Mouse (Mus musculus): ENCODE measurements around the gene Ndufa10. TPM values are rescaled to one million over a fixed set of nuclear protein-coding genes. Genes with fewer than 3 reads are reported as not detected.

The Ndufa10 gene
- polyA plus RNA-seq (2015; fragmentation: Illumina TruSeq; extraction: RNeasy Lipid Tissue Mini Kit (QIAGEN cat#74804); ENCODE audit: insufficient read depth, low replicate concordance), result 125 TPM

DNA sequence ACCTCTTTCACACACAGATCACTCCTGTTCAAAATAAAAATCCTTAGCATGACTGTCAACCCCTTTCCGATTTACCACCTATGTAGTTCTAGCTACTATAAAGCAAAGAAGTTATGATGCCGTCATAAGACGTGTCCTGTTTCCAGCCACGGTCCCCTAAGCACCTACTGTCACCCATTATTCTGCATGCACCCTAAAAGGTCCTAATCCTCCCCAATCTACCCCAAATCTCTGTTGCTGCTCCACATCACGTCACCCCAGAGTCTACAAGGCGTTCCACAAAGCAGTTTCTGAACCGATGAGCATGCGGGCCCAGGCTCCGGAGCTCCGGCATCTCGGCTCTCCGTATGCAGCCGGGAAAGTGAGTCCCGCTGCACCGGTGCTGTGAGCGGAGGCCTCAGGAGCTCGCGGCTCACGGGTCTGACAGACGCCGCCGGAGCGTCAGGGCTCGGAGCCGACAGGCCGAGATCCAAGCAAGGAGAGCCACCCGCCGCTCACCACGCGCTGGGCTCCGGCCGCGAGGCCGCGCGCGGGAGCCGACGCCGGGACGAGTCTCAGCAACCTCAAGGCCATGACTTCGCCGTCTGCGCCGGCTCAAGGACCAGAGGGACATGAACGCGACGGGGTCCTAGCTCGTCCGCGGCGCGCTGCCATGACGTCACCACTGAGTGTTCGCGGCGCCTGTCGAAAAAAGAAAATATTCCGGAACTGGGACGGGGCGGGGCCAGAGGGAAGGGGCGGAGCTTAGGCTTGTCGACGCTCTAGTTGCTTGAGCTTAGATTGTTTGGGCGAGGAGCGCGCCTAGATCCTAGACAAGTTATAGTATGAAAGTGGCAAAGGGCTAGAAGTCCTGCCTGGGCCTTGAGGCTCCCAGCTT, at the start of gene Ndufa10:
TSS of gene Ndufa10 (minus strand) at position 696 of the 877 bp plus-strand sequence.

DNA sequence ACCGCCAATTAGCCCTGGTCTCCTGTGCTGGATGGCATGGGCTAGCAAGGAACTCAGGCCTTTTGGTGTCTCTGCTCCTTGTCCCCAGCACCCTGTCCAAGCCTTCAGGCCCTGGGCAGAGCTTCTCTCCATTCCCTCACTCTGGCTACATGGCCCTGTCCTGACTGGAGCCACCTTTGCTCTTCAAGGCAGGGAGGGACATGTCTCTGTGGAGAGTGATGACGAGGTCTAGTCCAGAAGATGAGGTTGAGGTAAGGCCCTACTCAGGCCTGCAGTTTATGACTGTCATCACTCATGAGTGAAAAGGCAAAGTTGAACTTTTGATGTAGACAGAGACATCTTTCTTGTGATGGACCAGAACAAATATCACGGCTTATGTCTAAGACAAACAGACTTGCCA, 44.9 kb upstream of the Ndufa10 start, which contains the start of gene Olfr1414:
TSS of gene Olfr1414 (minus strand) at position 101 of the 400 bp plus-strand sequence.

DNA sequence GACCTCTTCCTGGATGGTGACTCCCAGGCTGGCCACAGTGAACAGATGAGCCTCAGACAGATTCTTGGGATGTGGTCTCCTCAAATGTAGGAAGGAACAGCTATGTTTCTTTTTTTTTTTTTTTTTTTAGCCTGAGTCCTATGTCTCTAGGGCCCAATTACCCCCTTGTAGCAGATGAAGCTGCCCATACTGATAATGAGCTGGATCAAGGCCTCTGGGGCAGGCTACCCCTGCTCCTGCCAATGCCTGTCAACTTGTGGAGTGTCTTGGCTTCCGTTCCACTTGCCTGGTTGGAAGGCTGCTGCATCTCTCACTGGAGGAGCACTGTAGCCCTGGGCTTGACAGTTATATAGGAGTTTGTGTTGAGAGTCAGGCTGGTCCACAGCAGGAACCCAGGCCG, 22.3 kb upstream of the Ndufa10 start, which contains the start of gene Olfr1415:
TSS of gene Olfr1415 (minus strand) at position 101 of the 400 bp plus-strand sequence.

DNA sequence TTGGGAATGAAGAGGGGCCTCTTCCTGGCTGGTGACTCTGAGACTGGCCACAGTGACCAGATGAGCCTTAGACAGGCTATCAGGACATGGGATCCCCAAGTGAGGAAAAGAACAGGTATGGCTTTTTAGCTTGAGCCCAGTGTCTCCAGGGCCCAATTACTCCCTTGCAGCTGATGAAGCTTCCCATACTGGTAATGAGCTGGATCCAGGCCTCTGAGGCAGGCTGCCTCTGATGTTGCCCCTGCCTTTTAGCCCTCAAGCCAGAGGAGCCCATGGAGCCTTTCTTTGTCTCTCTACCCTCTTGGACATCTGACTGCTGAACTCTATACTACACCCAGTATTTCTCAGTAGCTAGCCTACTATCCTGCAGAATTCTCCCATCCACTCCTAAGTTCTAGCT, 11.4 kb upstream of the Ndufa10 start, which contains the start of gene Olfr1416:
TSS of gene Olfr1416 (minus strand) at position 101 of the 400 bp plus-strand sequence.

Other genes starting within 250 kb of the Ndufa10 start
- not detected for gene Olfr1416, start 11.3 kb upstream of the Ndufa10 start, polyA plus RNA-seq (2015; fragmentation: Illumina TruSeq; extraction: RNeasy Lipid Tissue Mini Kit (QIAGEN cat#74804); ENCODE audit: insufficient read depth, low replicate concordance)
- gene Olfr1415, start 22.2 kb upstream of the Ndufa10 start, polyA plus RNA-seq (2015; fragmentation: Illumina TruSeq; extraction: RNeasy Lipid Tissue Mini Kit (QIAGEN cat#74804); ENCODE audit: insufficient read depth, low replicate concordance), result not detected
- gene Olfr1414, start 44.8 kb upstream of the Ndufa10 start, polyA plus RNA-seq (2015; fragmentation: Illumina TruSeq; extraction: RNeasy Lipid Tissue Mini Kit (QIAGEN cat#74804); ENCODE audit: insufficient read depth, low replicate concordance), result not detected
- gene Olfr1413, start 97.5 kb upstream of the Ndufa10 start, polyA plus RNA-seq (2015; fragmentation: Illumina TruSeq; extraction: RNeasy Lipid Tissue Mini Kit (QIAGEN cat#74804); ENCODE audit: insufficient read depth, low replicate concordance), result not detected
- not detected for gene Olfr1412, start 111.9 kb upstream of the Ndufa10 start, polyA plus RNA-seq (2015; fragmentation: Illumina TruSeq; extraction: RNeasy Lipid Tissue Mini Kit (QIAGEN cat#74804); ENCODE audit: insufficient read depth, low replicate concordance)
- not detected for gene Olfr1411, start 120.6 kb upstream of the Ndufa10 start, polyA plus RNA-seq (2015; fragmentation: Illumina TruSeq; extraction: RNeasy Lipid Tissue Mini Kit (QIAGEN cat#74804); ENCODE audit: insufficient read depth, low replicate concordance)
- not detected for gene Olfr1410, start 131.9 kb upstream of the Ndufa10 start, polyA plus RNA-seq (2015; fragmentation: Illumina TruSeq; extraction: RNeasy Lipid Tissue Mini Kit (QIAGEN cat#74804); ENCODE audit: insufficient read depth, low replicate concordance)
- not detected for gene Olfr12, start 143.9 kb upstream of the Ndufa10 start, polyA plus RNA-seq (2015; fragmentation: Illumina TruSeq; extraction: RNeasy Lipid Tissue Mini Kit (QIAGEN cat#74804); ENCODE audit: insufficient read depth, low replicate concordance)
- gene Cops9, start 168.1 kb upstream of the Ndufa10 start, polyA plus RNA-seq (2015; fragmentation: Illumina TruSeq; extraction: RNeasy Lipid Tissue Mini Kit (QIAGEN cat#74804); ENCODE audit: insufficient read depth, low replicate concordance), result 175 TPM
- 0.26 TPM for gene Otos, start 175.0 kb upstream of the Ndufa10 start, polyA plus RNA-seq (2015; fragmentation: Illumina TruSeq; extraction: RNeasy Lipid Tissue Mini Kit (QIAGEN cat#74804); ENCODE audit: insufficient read depth, low replicate concordance)

Data from spleen, adult 10 weeks (tissue).